Mouse (Mus musculus) 3T3-L1 (cell line): ENCODE measurements around the gene Usp8.

Source experiments
- DNase-seq: peaks from one replicate; pipeline ENCODE4 v3.0.0-alpha.2; 2015; ENCODE audit warnings: low read depth, low spot score

The Usp8 gene

DNA sequence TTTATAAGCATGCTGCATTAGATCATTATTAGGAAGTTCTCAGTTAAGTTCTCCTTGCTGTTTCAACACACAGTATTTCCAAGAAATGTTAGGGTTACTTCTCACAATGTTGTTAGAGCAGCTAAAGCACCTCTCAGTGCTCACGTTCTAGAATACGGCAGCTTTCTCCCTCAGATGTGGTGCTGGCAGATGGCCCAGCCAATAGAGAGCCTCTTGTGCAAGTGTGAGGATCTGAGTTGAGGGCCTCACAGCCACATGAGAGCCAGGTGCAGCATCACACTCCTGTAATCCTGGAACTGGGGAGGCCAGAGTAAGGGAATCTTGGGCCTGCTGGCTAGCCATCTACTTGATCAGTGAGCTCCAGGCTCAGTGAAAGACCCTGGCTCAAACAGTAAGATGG, 33.2 kb downstream of the Usp8 start:
- no peak for DNase-seq

GRCm38 (mm10) chr2:126743389-126743788, 36.3 kb downstream of the Usp8 start:
- DNase-seq: no peak

- DNase-seq: no peak
Measured at GRCm38 (mm10) chr2:126755664-126756063, 48.5 kb downstream of the Usp8 start.

DNA sequence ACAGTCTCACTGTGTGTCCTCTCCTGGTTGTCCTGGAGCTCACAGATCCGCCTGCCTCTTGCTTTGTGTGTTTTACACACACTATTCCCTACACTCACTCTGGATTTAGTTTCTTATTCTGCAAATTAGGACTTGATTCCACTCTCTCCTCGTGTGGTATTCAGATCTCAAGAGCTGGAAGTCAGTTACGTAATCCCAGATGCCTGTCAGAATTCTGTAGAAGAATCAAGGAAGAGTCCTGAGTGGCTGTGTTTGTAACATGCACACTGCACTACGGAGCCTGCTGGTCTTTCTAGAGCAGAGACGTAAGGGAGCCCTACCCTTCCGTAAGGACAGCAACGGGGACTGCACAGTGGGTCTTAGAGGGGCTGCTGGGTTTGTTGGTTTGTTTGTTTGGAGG, 52.2 kb downstream of the Usp8 start:
- DNase-seq: no peak

DNA sequence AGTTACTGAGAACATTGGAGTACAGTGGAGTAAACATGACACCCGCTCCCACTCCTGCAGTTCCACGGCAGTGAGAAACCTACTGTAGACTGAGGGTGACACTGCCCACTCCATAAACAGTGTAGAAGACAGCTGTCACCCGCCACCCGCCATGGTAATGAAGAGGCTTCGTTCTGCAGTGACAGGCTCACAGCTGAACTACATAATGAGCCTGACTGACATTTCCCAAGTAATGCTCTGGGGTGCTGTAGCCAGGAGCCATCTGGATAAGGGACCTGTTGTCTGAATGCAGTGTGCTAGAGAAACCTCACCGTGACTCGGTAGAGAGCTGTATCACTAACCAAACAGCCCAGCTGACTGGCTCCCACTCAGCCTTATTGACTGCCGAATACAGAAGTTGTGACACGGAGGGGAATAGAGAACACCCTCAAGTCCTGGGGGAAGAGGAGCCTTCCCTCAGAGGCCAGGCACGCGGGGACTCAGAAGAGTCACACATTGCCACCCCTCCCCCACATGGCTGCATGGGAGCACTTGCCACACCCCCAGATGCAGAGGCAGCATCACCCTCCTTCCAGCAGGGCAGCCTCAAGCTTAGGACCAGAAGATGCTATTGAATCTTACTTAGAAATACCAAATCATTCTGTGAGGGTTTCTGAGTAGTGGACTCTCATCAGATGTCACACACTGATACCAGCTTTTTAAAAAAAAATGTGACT, 58.9 kb downstream of the Usp8 start:
- DNase-seq: no peak

GRCm38 (mm10) chr2:126767599-126767998, 60.5 kb downstream of the Usp8 start:
- peak; percentile 21 for DNase-seq

- peak; percentile 37 for DNase-seq
Measured at GRCm38 (mm10) chr2:126768194-126768593, 61.1 kb downstream of the Usp8 start.

- peak; percentile 89 for DNase-seq
Measured at GRCm38 (mm10) chr2:126769431-126770181, 62.5 kb downstream of the Usp8 start.

- no peak for DNase-seq
Measured at GRCm38 (mm10) chr2:126772217-126772616, 65.1 kb downstream of the Usp8 start.

GRCm38 (mm10) chr2:126775951-126776350, 68.8 kb downstream of the Usp8 start:
- no peak for DNase-seq

DNA sequence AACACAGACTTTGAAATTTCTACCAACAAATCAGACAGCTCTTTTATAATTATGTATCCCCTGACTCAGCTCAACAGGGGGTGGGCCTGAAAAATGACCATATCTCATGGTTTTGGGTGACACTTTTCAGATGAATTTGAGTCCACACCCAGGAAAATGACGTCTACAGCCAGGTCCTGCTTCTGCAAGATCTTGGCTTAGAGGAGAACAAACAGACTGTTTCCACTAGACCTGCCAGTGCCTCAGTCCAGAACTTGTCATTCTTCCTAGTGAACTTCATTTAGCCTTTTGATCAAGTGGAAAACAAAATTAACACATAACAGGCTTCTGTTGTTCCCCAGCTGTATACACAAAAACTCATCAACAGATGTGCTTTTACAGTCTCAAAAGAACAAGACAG, 69.3 kb downstream of the Usp8 start:
- DNase-seq: no peak

DNA sequence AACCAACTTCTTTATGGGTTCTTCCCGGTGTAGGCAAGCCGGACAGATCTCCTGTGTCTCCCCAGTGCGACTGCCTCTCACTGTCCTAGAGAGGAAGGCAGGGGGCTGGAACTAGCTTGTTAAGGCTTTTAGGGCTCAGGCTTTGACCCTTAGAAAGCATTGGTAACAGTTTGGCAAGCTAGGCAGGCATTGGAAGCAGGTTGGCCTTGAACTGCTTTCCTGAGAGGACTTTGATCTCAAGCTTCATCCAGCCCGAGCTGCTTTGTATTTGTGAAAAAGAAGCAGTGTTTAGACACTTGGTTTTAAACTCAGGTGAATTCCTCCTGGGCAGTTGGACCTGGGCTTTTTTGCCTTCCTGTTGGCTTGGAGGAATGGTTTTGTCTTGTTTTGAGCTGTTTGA, 71.7 kb downstream of the Usp8 start:
- no peak for DNase-seq

DNA sequence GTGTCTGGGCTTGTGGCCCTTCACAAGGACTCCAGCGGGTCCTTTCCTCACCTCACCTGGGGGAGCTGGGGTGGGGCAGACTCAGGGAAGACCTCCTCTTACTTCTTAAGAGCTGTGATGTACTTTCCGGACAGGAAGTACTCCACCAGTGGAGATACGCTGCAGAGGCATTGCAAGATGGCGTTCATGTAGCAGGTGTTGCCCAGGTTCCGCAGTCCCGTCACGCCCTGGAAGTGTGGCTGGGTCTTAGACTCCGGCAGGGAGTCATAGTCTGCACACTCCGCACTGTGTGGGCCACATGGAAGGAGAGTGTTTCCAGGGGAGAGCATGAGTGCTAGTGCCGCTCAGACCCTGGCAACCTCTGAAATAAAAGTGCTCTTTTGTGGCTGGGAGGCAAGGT, 73.2 kb downstream of the Usp8 start:
- DNase-seq: no peak

GRCm38 (mm10) chr2:126781478-126781877, 74.3 kb downstream of the Usp8 start:
- no peak for DNase-seq

DNA sequence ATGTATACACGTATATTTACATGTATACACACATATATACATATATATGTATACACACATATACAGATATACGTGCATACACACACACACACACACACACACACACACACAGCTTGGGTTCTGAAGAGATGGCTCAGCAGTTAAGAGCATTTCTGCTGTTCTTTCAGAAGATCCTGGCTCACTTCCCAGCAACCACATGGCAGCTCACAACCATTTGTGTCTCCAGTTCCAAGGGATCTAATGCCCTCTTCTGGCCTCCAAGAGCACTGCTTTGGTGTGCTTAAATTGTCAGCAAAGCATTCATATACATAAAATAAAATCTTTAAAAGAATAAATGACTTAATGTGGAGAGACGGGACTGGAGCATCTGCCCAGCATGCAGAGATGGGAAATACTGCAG, 75.3 kb downstream of the Usp8 start:
- peak; percentile 98 for DNase-seq

- no peak for DNase-seq
Measured at GRCm38 (mm10) chr2:126783370-126783769, 76.2 kb downstream of the Usp8 start, which contains the start of gene Usp50. Gene Usp50, minus strand, starts transcription at chr2:126783470.

GRCm38 (mm10) chr2:126787721-126788342, 80.7 kb downstream of the Usp8 start:
- DNase-seq: no peak

DNA sequence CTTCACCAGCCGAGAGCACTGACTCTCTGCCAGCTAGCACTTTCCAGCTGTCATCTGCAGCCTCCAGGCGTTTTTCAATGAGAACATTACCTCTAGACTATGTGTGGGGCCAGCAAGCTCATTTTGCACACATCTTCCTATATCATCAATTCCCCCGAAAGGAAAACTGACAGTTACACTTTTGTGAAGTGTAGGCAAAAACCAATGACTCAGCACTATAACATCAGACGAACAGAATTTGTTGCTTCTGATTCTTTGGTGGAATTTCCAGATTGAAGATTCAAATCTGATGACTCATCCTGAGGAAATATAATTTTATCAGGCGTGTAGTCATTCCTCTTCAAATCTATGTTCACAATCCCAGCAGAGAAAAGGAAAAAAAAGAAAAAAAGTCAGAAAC, 85.5 kb downstream of the Usp8 start:
- peak; percentile 74 for DNase-seq

DNA sequence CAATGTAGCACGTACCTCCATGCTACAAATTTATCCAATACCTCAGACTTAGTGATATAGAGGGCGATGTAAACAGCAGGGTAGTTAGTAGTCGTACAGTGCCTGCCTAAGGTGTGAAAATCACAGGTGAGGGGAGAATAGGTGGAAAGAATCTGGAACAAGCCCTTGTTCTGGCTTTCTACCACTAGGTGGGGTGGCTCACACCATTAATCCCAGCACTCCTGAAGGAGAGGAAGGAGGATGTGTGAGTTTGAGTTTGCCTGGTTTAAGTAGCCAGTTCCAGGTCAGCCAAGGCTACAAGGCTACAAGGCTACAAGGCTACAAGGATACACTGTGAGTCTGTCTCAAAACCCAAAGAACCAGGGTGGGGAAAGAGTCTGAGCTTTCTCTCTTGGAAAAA, 88.6 kb downstream of the Usp8 start:
- DNase-seq: peak; percentile 35

- no peak for DNase-seq
Measured at GRCm38 (mm10) chr2:126798455-126798854, 91.3 kb downstream of the Usp8 start.

GRCm38 (mm10) chr2:126801980-126802379, 94.9 kb downstream of the Usp8 start:
- DNase-seq: no peak
